Mouse (Mus musculus): ENCODE measurements at regions not wholly inside any gene's neighbourhood (a gene's known extent, or its start where the extent isn't known, plus 50 kb on each side); places are given as distances from the start of the nearest gene placed in this dataset.

GRCm38 (mm10) chr4:149844971-149845370, 70.9 kb upstream of the Slc25a33 start:
- Histone ChIP-seq H3K27me3 (ENCODE audit: control insufficient read depth, insufficient read depth, insufficient read length) (no peaks in the 10 kb centered on the region), H3K36me3 (ENCODE audit: control insufficient read depth, insufficient read depth) (no peaks in the 10 kb centered on the region), H3K79me2 (ENCODE audit: control insufficient read depth, insufficient read depth) (no peaks in the 10 kb centered on the region), H3ac (ENCODE audit: control insufficient read depth, insufficient read length, low read depth) (no peak overlapping the region), H3K79me3 (ENCODE audit: low read depth) (no peaks in the 10 kb centered on the region), H3K4me3 (ENCODE audit: insufficient read depth, poor library complexity, severe bottlenecking) (no peak overlapping the region)
- TF ChIP-seq MYOD1 (IDR thresholded peaks at IDR 0.05; ENCODE audit: control insufficient read depth, insufficient read length, low read depth): no peak

- H3K36me3 ChIP-seq (ENCODE audit: control insufficient read depth, insufficient read depth): no peaks in the 10 kb centered on the region
- no peaks in the 10 kb centered on the region for H3K79me2 ChIP-seq (ENCODE audit: control insufficient read depth, insufficient read depth)
Observed at GRCm38 (mm10) chr4:149843736-149844135, 69.7 kb upstream of the Slc25a33 start.

GRCm38 (mm10) chr4:149842906-149843305, 68.8 kb upstream of the Slc25a33 start:
- TF ChIP-seq CTCF (IDR thresholded peaks at IDR 0.05; ENCODE audit: control insufficient read depth, insufficient read depth, insufficient read length) (no peak), MAX (IDR thresholded peaks at IDR 0.05) (no peak), USF1 (IDR thresholded peaks at IDR 0.05; ENCODE audit: low read depth) (no peak), FOSL1 (IDR thresholded peaks at IDR 0.05; ENCODE audit: insufficient read depth, low read length, poor library complexity, severe bottlenecking) (no peak)
- H3K4me3 ChIP-seq (ENCODE audit: insufficient read depth, poor library complexity, severe bottlenecking): no peak overlapping the region
- H3K79me3 ChIP-seq (ENCODE audit: low read depth): no peaks in the 10 kb centered on the region
- H3K27me3 ChIP-seq (ENCODE audit: control insufficient read depth, insufficient read depth, insufficient read length): no peaks in the 10 kb centered on the region
- H3ac ChIP-seq (ENCODE audit: control insufficient read depth, insufficient read length, low read depth): no peak overlapping the region
- H3K36me3 ChIP-seq (ENCODE audit: control insufficient read depth, insufficient read depth): no peaks in the 10 kb centered on the region
- no peaks in the 10 kb centered on the region for H3K79me2 ChIP-seq (ENCODE audit: control insufficient read depth, insufficient read depth)

More at GRCm38 (mm10) chr4:149843736-149844135, 69.7 kb upstream of the Slc25a33 start:
- Histone ChIP-seq H3K79me3 (ENCODE audit: low read depth) (no peaks in the 10 kb centered on the region), H3K4me3 (ENCODE audit: insufficient read depth, poor library complexity, severe bottlenecking) (no peak overlapping the region), H3K27me3 (ENCODE audit: control insufficient read depth, insufficient read depth, insufficient read length) (no peaks in the 10 kb centered on the region), H3ac (ENCODE audit: control insufficient read depth, insufficient read length, low read depth) (no peak overlapping the region)
- TF ChIP-seq CEBPB (IDR thresholded peaks at IDR 0.05; ENCODE audit: low read depth) (no peak), MYOG (IDR thresholded peaks at IDR 0.05; ENCODE audit: control insufficient read depth, extremely low read depth, insufficient read length) (no peak), USF1 (IDR thresholded peaks at IDR 0.05; ENCODE audit: low read depth) (no peak), CTCF (IDR thresholded peaks at IDR 0.05; ENCODE audit: control insufficient read depth, insufficient read depth, insufficient read length) (no peak), FOSL1 (IDR thresholded peaks at IDR 0.05; ENCODE audit: insufficient read depth, low read length, poor library complexity, severe bottlenecking) (no peak), MYOD1 (IDR thresholded peaks at IDR 0.05; ENCODE audit: control insufficient read depth, insufficient read length, low read depth) (no peak), MAX (IDR thresholded peaks at IDR 0.05) (no peak)

- Histone ChIP-seq H3K79me3 (ENCODE audit: low read depth) (no peaks in the 10 kb centered on the region), H3K4me3 (ENCODE audit: insufficient read depth, poor library complexity, severe bottlenecking) (no peak overlapping the region), H3K36me3 (ENCODE audit: control insufficient read depth, insufficient read depth) (no peaks in the 10 kb centered on the region), H3ac (ENCODE audit: control insufficient read depth, insufficient read length, low read depth) (no peak overlapping the region), H3K79me2 (ENCODE audit: control insufficient read depth, insufficient read depth) (no peaks in the 10 kb centered on the region), H3K27me3 (ENCODE audit: control insufficient read depth, insufficient read depth, insufficient read length) (no peaks in the 10 kb centered on the region)
- no peak for TF ChIP-seq USF1 (IDR thresholded peaks at IDR 0.05; ENCODE audit: low read depth)
- peak; percentile 52 for TF ChIP-seq CTCF (IDR thresholded peaks at IDR 0.05; ENCODE audit: control insufficient read depth, insufficient read depth, insufficient read length)
Observed at GRCm38 (mm10) chr4:149841856-149842255, 67.8 kb upstream of the Slc25a33 start.

- Histone ChIP-seq H3K4me3 (ENCODE audit: insufficient read depth, poor library complexity, severe bottlenecking) (no peak overlapping the region), H3K79me3 (ENCODE audit: low read depth) (no peaks in the 10 kb centered on the region), H3ac (ENCODE audit: control insufficient read depth, insufficient read length, low read depth) (no peak overlapping the region), H3K79me2 (ENCODE audit: control insufficient read depth, insufficient read depth) (no peaks in the 10 kb centered on the region), H3K27me3 (ENCODE audit: control insufficient read depth, insufficient read depth, insufficient read length) (no peaks in the 10 kb centered on the region), H3K36me3 (ENCODE audit: control insufficient read depth, insufficient read depth) (no peaks in the 10 kb centered on the region)
- TF ChIP-seq MYOD1 (IDR thresholded peaks at IDR 0.05; ENCODE audit: control insufficient read depth, insufficient read length, low read depth): no peak
- no peak for TF ChIP-seq MAX (IDR thresholded peaks at IDR 0.05)
- TF ChIP-seq USF1 (IDR thresholded peaks at IDR 0.05; ENCODE audit: low read depth): no peak
- no peak for TF ChIP-seq FOSL1 (IDR thresholded peaks at IDR 0.05; ENCODE audit: insufficient read depth, low read length, poor library complexity, severe bottlenecking)
- no peak for TF ChIP-seq MYOG (IDR thresholded peaks at IDR 0.05; ENCODE audit: control insufficient read depth, extremely low read depth, insufficient read length)
- no peak for TF ChIP-seq CTCF (IDR thresholded peaks at IDR 0.05; ENCODE audit: control insufficient read depth, insufficient read depth, insufficient read length)
Observed at GRCm38 (mm10) chr4:149840511-149841292, 66.6 kb upstream of the Slc25a33 start.

GRCm38 (mm10) chr4:149838682-149839081, 64.6 kb upstream of the Slc25a33 start:
- Histone ChIP-seq H3ac (ENCODE audit: control insufficient read depth, insufficient read length, low read depth) (no peak overlapping the region), H3K36me3 (ENCODE audit: control insufficient read depth, insufficient read depth) (no peaks in the 10 kb centered on the region), H3K79me3 (ENCODE audit: low read depth) (no peaks in the 10 kb centered on the region), H3K79me2 (ENCODE audit: control insufficient read depth, insufficient read depth) (no peaks in the 10 kb centered on the region), H3K27me3 (ENCODE audit: control insufficient read depth, insufficient read depth, insufficient read length) (no peaks in the 10 kb centered on the region), H3K4me3 (ENCODE audit: insufficient read depth, poor library complexity, severe bottlenecking) (no peak overlapping the region)
- TF ChIP-seq MAX (IDR thresholded peaks at IDR 0.05) (no peak), CTCF (IDR thresholded peaks at IDR 0.05; ENCODE audit: control insufficient read depth, insufficient read depth, insufficient read length) (peak; percentile 47)

Measured in C2C12 (cell line).